Mouse (Mus musculus): Measurements from ENCODE around the gene Raph1.

Gene Raph1

GRCm38 (mm10) chr1:60566631-60567311 is at the start of gene Raph1:
Gene Raph1, minus strand, starts transcription at chr1:60567104.
- DNase-seq: peak; percentile 87

GRCm38 (mm10) chr1:60615703-60616102 is 48.8 kb upstream of the Raph1 start:
- no peak for DNase-seq

GRCm38 (mm10) chr1:60614902-60615301 is 48.0 kb upstream of the Raph1 start:
- DNase-seq: no peak

GRCm38 (mm10) chr1:60611968-60612367 is 45.1 kb upstream of the Raph1 start:
- peak; percentile 40 for DNase-seq

- DNase-seq: no peak
These were observed 43.7 kb upstream of the Raph1 start for GRCm38 (mm10) chr1:60610631-60611030.

- peak; percentile 54 for DNase-seq
These were observed 42.3 kb upstream of the Raph1 start for GRCm38 (mm10) chr1:60609011-60609775.

- DNase-seq: no peak
These were observed 37.6 kb upstream of the Raph1 start for GRCm38 (mm10) chr1:60604481-60605021.

- DNase-seq: no peak
These were observed 33.8 kb upstream of the Raph1 start for GRCm38 (mm10) chr1:60600682-60601081.

- DNase-seq: no peak
These were observed 33.0 kb upstream of the Raph1 start for GRCm38 (mm10) chr1:60599926-60600325.

- DNase-seq: peak; percentile 62
These were observed 32.3 kb upstream of the Raph1 start for GRCm38 (mm10) chr1:60599013-60599701.

- DNase-seq: no peak
These were observed 29.7 kb upstream of the Raph1 start for GRCm38 (mm10) chr1:60596386-60597320.

GRCm38 (mm10) chr1:60593101-60593500 is 26.2 kb upstream of the Raph1 start:
- DNase-seq: no peak

- DNase-seq: no peak
These were observed 22.2 kb upstream of the Raph1 start for GRCm38 (mm10) chr1:60588887-60589629.

GRCm38 (mm10) chr1:60580990-60581389 is 14.1 kb upstream of the Raph1 start:
- DNase-seq: no peak

GRCm38 (mm10) chr1:60579886-60580285 is 13.0 kb upstream of the Raph1 start:
- no peak for DNase-seq

- no peak for DNase-seq
These were observed 5.8 kb upstream of the Raph1 start for GRCm38 (mm10) chr1:60572699-60573098.

GRCm38 (mm10) chr1:60569741-60570140 is 2.8 kb upstream of the Raph1 start:
- DNase-seq: no peak

GRCm38 (mm10) chr1:60569210-60569609 is 2.3 kb upstream of the Raph1 start:
- DNase-seq: no peak

GRCm38 (mm10) chr1:60567321-60567720 is 417 bp upstream of the Raph1 start:
- DNase-seq: no peak

- DNase-seq: peak; percentile 55
These were observed 823 bp downstream of the Raph1 start for GRCm38 (mm10) chr1:60565931-60566630.
